Mouse (Mus musculus): ENCODE data around the gene Cyth2. TPM values are rescaled to one million over a fixed set of nuclear protein-coding genes. Genes with fewer than 3 reads are reported as not detected.

Cyth2 gene
- total RNA-seq (2021), result 100 to 1,000 TPM; 180 to 184 TPM
- long read RNA-seq, transcript Cyth2-202 (12 exons, 2,519 nt), result minor isoform, 23 of 138 reads
- long read RNA-seq, transcript Cyth2-203 (12 exons, 1,512 nt), result major isoform, 94 of 138 reads
- long read RNA-seq, partial matches to known transcripts, result 9 of 138 reads
- long read RNA-seq, other reads (novel, unspliced or antisense), result 10 of 138 reads

- DNase-seq (ENCODE audit: low spot score in 2 of 2), result peak; percentile 99
These were observed at the start of gene Cyth2 for GRCm38 (mm10) chr7:45813787-45814779. Cyth2 (minus strand) TSS chr7:45814581.

- no peak for DNase-seq (ENCODE audit: low spot score in 2 of 2)
These were observed 48.4 kb upstream of the Cyth2 start for GRCm38 (mm10) chr7:45862804-45863203.

GRCm38 (mm10) chr7:45859008-45859407 is 44.6 kb upstream of the Cyth2 start:
- DNase-seq (ENCODE audit: low spot score in 2 of 2), result no peak

GRCm38 (mm10) chr7:45856950-45857901 is 42.8 kb upstream of the Cyth2 start:
- peak in 1 of 2 experiments; percentile 32 for DNase-seq (ENCODE audit: low spot score in 2 of 2)

GRCm38 (mm10) chr7:45853089-45853488 is 38.7 kb upstream of the Cyth2 start:
- no peak for DNase-seq (ENCODE audit: low spot score in 2 of 2)

GRCm38 (mm10) chr7:45850661-45851060 is 36.3 kb upstream of the Cyth2 start:
- DNase-seq (ENCODE audit: low spot score in 2 of 2), result no peak

- DNase-seq (ENCODE audit: low spot score in 2 of 2), result no peak
These were observed 34.2 kb upstream of the Cyth2 start for GRCm38 (mm10) chr7:45848447-45849027.

- no peak for DNase-seq (ENCODE audit: low spot score in 2 of 2)
These were observed 28.8 kb upstream of the Cyth2 start for GRCm38 (mm10) chr7:45842950-45843744.

GRCm38 (mm10) chr7:45833924-45834323 is 19.5 kb upstream of the Cyth2 start:
- no peak for DNase-seq (ENCODE audit: low spot score in 2 of 2)

GRCm38 (mm10) chr7:45833148-45833790 is 18.9 kb upstream of the Cyth2 start:
- no peak for DNase-seq (ENCODE audit: low spot score in 2 of 2)

GRCm38 (mm10) chr7:45832428-45832827 is 18.0 kb upstream of the Cyth2 start:
- DNase-seq (ENCODE audit: low spot score in 2 of 2), result no peak

- DNase-seq (ENCODE audit: low spot score in 2 of 2), result no peak
These were observed 16.7 kb upstream of the Cyth2 start for GRCm38 (mm10) chr7:45831128-45831525.

- peak; percentile 80 to 85 for DNase-seq (ENCODE audit: low spot score in 2 of 2)
These were observed 16.2 kb upstream of the Cyth2 start, which contains the start of gene Grwd1 for GRCm38 (mm10) chr7:45830427-45831127. Grwd1 (minus strand) TSS chr7:45830944.

GRCm38 (mm10) chr7:45826631-45827030 is 12.2 kb upstream of the Cyth2 start:
- no peak for DNase-seq (ENCODE audit: low spot score in 2 of 2)

- no peak for DNase-seq (ENCODE audit: low spot score in 2 of 2)
These were observed 10.2 kb upstream of the Cyth2 start, which contains the start of gene Kcnj14 for GRCm38 (mm10) chr7:45824598-45824997. Kcnj14 (minus strand) TSS chr7:45824782.

- DNase-seq (ENCODE audit: low spot score in 2 of 2), result no peak
These were observed 6.5 kb upstream of the Cyth2 start for GRCm38 (mm10) chr7:45820913-45821312.

- DNase-seq (ENCODE audit: low spot score in 2 of 2), result no peak
These were observed 5.5 kb upstream of the Cyth2 start for GRCm38 (mm10) chr7:45819843-45820242.

- DNase-seq (ENCODE audit: low spot score in 2 of 2), result no peak
These were observed 1.6 kb upstream of the Cyth2 start for GRCm38 (mm10) chr7:45815984-45816351.
